Mouse (Mus musculus): Measurements from ENCODE around the gene Ntm.

Ntm gene

GRCm38 (mm10) chr9:29011476-29011875 lies 951.5 kb downstream of the Ntm start:
- ChIA-PET POLR2A (no interaction called here), CTCF (interaction anchor here in 1 of 4 experiments (0.7 kb wide), 1 partner anchor 70 kb away, joined by 3 read pairs; no protein-coding TSS in a partner anchor)

- ChIA-PET POLR2A (no interaction called here), CTCF (no interaction called here)
Measured at GRCm38 (mm10) chr9:29004534-29004933, 958.4 kb downstream of the Ntm start.

GRCm38 (mm10) chr9:28999951-29000351 lies 963.0 kb downstream of the Ntm start:
- POLR2A ChIA-PET, result interaction anchor here in 1 of 4 experiments (0.5 kb wide), 1 partner anchor 141 kb away, joined by 3 read pairs; no protein-coding TSS in a partner anchor
- CTCF ChIA-PET, result no interaction called here

- CTCF ChIA-PET, result no interaction called here
- POLR2A ChIA-PET, result no interaction called here
Measured at GRCm38 (mm10) chr9:28977275-28977674, 985.7 kb downstream of the Ntm start.

GRCm38 (mm10) chr9:28969455-28969854 lies 993.5 kb downstream of the Ntm start:
- POLR2A ChIA-PET, result no interaction called here
- CTCF ChIA-PET, result no interaction called here
